Mouse (Mus musculus) lung, postnatal 10 days (tissue): ENCODE data around the gene Musk.
"Not testable (repeated sequence)": the region's sequence is repeated elsewhere in the genome, so short reads cannot be mapped to it uniquely, and the experiment has no call there.

Experiments used
- DNase-seq: peaks from one replicate; pipeline ENCODE4 v3.0.0; 2021

Musk gene

DNA sequence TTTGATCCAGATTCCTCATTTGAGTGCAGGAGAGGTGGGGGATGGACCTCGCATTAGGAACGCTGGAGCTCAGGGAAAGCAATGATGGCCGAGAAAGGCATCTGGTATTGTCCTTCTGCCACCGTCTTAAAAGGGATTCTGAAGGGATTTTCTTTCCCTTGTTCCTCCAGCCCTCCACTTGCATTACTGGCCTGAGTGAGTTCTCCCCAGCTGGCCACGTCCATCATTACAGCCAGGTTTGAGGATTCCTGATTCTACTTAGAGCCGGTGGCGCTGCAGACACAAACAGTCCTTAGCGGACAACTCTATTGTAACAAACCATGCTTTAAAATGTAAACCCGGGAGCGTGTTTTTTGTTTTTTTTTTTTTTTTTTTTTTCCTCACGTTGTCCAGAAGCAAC, at the start of gene Musk:
TSS of gene Musk (plus strand) at position 274 of the 400 bp plus-strand sequence.
- no peak for DNase-seq

DNA sequence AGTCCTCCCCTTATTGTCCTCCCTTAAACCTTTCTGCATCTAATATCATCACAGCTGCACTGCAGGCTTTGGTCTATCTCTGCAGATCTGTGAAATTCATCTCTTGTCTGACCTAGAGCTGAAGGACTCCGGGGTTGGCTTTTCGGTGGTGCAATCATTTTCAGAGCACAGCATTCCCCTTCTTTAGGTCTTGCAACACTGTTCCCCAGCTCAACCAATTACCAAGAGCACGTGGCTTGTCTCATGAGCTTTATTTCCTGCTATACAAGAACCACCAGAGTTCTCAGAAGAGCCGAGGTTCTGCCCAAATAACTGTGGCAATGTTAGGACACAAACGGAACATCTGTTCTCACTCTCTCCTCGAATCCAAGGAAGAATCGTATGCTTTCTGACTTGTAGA, 45.3 kb upstream of the Musk start:
- DNase-seq, result peak; percentile 32

DNA sequence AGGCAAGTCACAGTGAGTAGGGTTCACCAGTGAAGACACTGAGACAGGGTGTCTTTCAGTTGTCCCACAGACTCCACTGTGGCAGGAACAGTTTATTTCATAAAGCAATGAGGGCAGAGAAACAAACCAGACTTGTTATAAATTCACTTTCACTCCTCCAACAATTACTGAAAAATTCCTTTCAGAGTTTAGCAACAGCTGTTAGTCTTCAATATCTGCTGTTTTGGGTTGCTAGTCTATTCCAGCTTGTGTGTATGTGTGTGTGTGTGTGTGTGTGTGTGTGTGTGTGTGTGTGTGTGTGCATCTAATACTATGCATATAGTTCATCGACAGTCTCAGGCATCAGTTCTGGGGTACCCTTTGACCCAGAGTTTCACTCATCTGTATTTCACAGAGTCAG, 40.2 kb upstream of the Musk start:
- DNase-seq, result no peak

- no peak for DNase-seq
Measured at GRCm38 (mm10) chr4:58252381-58252780, 33.4 kb upstream of the Musk start.

DNA sequence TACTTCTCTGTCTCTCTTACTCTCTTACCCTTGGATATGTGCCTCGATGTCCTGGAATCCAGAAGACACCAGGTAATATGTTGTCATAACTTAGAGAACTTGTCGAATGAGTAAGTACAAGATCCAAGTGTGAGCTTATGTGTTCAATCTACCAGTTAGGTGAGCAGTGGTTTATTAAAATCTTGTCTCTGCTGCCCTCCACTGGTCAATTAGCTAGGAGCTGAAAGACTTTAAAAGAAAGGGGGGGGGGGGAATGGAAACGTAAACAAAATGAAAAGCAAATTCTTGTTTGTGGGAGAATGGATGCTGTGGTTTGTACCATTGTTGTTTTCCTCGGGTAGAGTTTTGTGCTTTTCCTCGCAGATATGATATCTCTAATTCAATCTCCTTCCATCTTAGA, 32.4 kb upstream of the Musk start:
- DNase-seq, result peak; percentile 74

GRCm38 (mm10) chr4:58260767-58261166, 25.0 kb upstream of the Musk start:
- not testable (repeated sequence) for DNase-seq

DNA sequence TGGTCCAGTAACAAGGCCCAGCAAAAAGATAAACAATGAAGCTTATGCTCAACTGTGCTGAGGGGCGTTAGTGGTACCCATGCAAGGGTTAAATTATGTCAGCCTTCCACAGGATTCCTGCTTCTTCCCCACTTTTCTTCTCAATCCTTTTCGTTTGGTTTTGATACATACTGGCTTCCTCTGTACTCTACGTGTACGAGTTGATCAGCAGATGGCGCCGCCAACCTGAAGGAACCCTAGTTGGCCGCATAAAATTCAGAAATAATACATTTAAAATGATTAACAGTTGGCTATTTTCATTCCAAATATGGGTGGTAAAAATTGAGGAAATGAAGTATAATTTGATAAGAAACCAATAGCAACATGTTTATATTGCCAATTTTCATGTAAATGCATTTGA, 19.5 kb upstream of the Musk start:
- peak; percentile 51 for DNase-seq

DNA sequence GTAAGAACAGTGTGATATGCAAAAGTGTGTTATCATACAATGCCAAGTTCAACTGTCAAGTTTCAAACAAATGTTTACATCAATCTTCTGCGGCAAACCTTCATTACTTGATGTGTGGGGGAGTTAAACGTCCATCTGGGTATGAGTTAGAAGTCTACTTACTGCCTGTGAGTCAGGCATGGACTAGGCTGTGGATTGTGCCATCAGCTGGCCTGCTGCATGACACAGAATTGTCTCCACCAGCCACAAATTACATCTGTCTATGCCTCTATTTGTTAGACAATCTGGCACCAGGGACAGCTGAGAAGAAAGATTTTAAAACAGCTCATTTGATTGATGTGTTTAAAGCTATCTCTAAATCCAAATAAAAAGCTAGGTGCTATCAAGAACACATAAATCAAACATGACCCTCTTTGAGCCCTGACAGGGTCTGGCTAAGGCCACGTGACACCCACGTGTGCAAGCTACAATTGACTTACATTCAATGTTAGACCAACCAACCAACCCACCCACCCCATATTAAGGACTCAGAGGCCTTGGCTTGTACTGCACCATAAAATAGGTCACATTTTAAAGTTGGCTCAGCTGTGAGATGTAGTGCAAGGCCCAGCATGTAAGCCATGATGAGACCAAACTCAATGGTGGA, 16.7 kb upstream of the Musk start:
- DNase-seq, result no peak

GRCm38 (mm10) chr4:58269961-58270360, 15.8 kb upstream of the Musk start:
- no peak for DNase-seq

DNA sequence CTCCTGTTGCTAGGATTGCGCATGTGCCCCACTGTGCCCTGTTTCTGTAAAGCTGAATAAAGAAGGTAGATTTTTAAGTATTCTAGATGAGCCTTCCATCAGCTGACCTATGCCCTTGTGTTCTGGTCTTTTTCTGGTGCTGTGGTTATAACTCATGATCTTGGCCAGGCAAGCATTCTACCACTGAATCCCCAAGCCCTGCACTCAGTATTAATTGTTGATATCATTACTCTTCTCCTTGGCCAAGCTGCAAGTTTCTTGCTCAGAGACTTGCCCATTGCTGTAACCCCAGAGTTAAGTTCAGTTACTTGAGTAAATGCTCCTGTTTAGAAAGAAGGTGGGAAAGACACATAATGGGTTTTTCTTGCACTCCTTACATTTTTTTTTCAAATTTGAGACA, 14.8 kb upstream of the Musk start:
- no peak for DNase-seq

- DNase-seq, result peak; percentile 22
Measured at GRCm38 (mm10) chr4:58271504-58272162, 14.1 kb upstream of the Musk start.

DNA sequence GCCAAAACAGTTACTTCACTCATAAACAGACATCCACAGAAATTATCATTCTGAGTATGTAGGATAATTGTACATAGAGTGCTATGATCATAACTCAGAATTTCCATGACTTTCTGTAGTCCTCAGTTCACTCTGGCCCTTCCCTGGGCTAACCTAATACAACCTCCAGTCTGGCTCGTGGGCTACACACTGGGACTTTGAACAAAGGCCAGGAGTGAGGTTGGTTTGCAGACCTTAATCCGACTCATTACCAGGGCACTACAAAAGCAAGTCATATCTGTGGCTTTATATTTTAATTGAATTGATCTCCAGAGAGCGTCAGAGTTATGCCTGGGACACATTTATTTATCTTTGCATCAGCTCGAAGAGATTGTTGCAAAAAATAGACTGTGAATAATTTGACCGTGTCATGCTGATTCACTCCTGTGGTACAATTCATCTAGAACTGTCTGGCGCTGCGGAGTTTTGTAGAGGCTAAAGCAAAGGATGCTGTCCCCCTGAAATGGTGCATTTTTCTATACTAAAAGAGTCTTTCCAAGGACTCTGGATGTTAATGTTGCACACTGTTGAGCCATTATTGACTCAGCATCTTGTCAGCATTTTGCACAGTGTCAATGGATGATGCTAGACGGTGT, 10.4 kb upstream of the Musk start:
- DNase-seq, result no peak

DNA sequence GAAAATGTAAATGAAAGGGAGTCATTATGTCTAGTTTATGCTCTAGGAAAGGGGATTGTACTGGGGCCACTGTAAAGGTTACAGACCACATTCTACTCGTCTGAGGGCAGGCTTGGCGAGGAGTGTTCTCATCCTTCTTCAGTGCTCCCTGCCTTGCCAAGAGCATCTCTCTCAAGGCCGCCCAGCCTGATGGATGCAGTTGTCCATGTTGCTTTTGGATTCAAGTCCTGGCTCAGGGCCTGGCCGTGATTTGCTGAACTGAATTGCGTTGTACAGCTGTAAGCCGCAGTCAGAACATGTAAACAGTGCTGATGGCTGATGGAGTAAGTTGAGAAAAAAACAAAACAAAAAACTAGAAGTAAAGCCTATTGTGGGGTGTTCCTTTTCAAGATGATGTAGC, 7.4 kb upstream of the Musk start:
- peak; percentile 58 for DNase-seq

- no peak for DNase-seq
Measured at GRCm38 (mm10) chr4:58280121-58280520, 5.6 kb upstream of the Musk start.

DNA sequence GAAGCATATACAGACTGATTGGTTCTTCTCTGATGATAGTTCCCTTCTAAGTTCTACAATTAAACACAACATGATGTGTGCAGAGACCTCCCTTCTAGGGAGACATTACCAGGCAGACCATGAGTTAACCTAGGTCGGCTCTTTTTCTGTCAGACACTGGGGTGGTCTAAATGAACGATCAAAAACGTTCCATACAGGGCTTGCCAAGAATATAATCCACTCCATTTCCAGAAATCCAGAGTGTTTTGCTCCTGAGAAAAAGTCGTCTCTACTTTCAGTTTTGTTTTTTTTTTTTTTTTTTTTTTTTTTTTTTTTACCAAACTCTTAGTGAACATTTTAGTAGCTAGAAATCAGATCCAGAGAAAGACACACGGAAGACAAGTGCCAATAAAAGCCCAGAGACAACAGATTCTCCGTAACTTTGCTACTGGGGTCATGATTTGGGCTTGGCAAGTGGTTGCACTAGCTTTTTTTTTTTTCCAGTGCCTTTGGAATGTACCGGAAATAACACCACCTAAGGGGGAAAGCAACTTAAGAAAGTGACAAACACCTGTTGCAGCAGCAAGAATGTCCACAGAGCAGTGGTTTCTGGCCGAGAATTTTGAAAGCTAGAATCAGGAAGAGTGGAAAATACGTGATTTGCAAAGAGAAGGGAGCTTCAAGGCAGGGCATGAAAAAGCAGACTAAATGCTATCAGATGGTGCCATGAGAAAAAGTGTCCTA, 769 bp downstream of the Musk start:
- no peak for DNase-seq

- DNase-seq, result no peak
Measured at GRCm38 (mm10) chr4:58288753-58289152, 3.0 kb downstream of the Musk start.

DNA sequence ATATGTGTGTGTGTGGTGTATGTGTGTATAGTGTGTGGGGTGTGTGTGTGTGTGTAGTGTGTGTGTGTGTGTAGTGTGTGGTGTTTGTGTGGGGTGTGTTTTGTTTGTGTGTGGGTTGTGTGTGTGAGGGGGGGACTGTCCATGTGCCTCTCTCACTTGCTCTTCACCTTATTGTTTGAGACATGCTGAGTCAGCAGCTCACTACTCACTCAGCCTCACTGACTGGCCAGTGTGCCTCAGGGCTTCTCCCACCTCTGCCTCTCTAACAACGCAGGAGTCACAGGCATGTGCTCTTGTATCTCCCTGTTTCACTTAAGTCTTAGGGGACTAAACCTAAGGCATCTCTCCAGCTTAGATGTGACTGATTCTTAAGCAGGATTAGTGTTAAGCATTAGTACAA, 6.1 kb downstream of the Musk start:
- no peak for DNase-seq

DNA sequence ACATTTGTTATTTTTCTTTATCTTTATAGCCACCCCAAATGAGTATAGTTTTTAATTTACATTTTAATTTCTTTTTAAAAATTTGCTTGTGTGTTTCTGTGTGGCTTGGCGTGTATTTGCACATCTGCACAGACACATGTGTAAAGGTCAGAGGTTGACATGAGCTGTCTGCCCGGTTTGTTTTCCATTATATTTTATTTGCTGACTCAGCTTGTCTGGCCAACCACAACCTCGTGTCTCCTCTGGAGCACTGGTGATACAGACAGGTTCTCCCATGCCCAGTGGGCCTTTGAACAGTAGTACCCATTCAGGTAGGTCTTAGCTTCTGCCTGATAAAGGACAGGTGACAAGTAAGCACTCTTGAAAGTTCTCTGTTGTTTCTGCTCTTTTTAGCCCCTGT, 7.3 kb downstream of the Musk start:
- no peak for DNase-seq

- no peak for DNase-seq
Measured at GRCm38 (mm10) chr4:58303862-58304261, 18.1 kb downstream of the Musk start.

GRCm38 (mm10) chr4:58304564-58304963, 18.8 kb downstream of the Musk start:
- DNase-seq, result no peak

DNA sequence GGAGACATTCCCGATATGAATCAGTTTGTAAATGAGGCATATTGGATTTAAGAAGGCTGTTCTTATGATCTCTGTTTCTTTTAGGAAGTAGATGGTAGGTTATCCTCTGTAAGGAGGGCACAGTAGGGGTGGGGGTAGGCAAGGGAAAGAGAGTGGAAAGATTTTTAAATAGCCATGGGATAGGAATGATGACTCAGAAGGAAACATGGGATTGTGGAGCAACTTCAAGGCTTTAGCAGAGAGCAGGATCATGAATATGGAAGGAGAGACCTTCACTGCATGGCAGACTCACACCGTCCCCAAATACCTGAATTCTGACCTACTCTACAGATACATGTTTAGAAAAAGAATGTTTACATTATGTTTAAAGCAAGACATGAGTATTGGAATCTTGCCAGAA, 21.7 kb downstream of the Musk start:
- DNase-seq, result no peak

DNA sequence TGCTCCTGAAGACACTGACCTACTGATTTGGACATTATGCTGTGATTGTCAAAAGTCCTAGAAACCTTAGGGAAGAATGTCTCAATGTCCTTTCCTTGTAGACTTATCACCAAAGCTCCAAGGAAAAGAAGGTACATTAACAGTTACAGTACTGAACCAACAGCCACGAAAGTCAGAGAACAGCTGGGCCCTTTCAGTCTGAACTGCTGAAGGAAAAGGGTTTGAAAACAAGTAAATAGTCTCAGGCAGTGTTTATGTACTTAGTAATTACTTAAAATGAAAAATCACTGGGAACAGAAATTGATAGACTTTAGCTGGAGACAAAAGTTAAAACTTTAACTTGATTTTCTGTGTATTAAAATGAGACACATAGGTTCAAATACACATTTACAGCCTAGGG, 27.6 kb downstream of the Musk start:
- DNase-seq, result no peak

- no peak for DNase-seq
Measured at GRCm38 (mm10) chr4:58314942-58315508, 29.3 kb downstream of the Musk start.
